Mouse (Mus musculus) MEL-GATA-1-ER (cell line): ENCODE measurements at regions not wholly inside any gene's neighbourhood (a gene's known extent, or its start where the extent isn't known, plus 50 kb on each side); places are given as distances from the start of the nearest gene placed in this dataset.

ENCODE experiments used
- DNase-seq: peaks from one replicate; pipeline ENCODE4 v3.0.0-alpha.2; 2012; ENCODE audit warnings: low read depth; ENCODE audit errors: extremely low read depth

DNA sequence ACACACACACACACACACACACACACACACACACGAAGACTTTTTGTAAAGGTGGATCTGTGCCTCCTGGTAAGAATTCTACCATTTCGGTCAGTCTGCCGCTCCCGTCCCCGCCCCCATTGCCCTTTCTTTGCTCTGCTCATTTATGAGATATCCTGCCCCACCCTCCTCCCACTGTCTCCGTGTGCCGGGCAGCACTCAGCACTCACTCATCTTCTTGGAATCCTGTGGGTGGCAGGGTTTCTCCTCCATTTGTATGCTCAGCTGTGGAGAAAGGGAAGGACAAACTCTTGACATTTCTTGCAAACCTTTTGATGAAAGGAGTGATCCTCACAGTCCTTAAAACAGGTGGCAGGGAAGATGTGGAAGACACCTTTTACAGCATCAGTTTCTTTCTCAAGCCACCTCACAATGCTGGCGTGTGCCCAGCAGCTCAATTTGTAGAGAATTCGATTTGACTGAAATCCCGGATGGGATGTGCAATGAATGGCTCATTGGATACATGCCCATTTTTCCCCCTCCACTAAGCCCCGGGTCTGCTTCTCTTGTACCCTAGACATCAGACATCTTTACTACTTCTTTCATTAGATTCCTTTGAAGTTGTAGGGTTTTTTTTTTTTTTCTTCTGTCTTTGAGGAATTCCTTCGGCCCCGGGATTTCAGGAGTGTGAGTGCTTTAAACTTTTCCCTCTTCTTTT, 112.6 kb upstream of the 4933415F23Rik start:
- DNase-seq = no peak

- DNase-seq = no peak
These were observed 105.8 kb upstream of the 4933415F23Rik start for GRCm38 (mm10) chr1:23207843-23208242.

- DNase-seq = no peak
These were observed 105.0 kb upstream of the 4933415F23Rik start for GRCm38 (mm10) chr1:23207024-23207423.

DNA sequence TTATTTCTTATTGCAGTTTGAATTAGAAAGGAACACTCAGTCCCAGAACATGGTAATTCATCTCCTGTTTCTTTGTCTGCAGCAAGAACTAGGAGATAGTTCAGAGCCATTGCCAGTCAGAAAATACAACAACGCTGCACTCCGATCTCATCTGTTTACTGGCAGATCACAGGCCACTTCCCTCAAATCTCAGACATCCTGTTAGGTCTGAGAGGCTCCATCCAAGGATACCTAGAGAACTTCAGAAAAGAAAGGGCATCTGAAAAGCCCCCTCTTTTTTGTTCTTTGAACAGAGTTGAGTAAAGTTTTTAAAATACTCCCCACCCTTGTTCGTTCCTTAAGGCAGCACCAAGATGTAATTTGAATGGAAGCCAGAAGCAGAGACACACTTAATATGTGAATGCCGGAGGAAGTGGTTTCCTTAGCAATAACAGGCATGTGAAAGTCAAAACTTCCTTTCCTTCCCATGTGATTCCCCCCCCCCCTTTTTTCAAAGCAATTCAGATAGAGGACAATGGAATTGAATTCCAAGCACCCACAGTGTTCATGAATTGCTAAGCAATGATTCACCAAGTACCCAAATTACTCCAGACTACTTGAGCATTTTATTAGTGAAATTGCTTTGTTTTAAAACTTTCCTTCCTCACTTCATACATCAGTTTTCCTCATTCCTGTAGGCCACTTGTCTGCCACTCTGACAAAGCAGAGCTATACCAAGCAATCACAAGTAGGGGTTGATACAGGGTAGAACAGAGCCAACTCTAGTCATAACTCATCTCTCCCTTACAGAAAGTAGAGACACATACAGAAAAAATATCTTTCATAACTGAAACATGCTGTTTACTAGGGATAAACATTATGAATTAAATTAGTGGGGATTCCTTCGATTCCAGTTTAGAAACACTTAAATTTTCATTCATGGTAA, 100.7 kb upstream of the 4933415F23Rik start:
- no peak for DNase-seq

DNA sequence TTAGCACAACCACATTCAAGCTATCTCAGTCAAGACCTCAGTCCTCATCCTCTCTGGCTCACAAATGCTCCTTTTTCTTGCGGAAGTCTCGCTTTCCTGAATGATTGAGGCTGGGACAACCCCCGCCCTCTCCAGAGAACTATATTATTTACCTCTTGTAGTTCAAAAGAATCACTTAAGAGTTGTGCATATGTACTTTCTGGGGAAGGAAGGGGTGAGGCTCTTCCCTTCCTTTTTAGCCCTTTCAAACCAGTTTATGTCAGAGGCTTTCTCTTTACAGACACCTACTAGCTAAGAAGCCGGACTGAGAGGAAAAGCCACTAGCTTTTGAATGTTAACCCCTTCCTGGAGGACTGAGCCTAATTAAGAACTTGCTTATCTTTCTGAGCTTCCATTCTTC, 98.4 kb upstream of the 4933415F23Rik start:
- no peak for DNase-seq

DNA sequence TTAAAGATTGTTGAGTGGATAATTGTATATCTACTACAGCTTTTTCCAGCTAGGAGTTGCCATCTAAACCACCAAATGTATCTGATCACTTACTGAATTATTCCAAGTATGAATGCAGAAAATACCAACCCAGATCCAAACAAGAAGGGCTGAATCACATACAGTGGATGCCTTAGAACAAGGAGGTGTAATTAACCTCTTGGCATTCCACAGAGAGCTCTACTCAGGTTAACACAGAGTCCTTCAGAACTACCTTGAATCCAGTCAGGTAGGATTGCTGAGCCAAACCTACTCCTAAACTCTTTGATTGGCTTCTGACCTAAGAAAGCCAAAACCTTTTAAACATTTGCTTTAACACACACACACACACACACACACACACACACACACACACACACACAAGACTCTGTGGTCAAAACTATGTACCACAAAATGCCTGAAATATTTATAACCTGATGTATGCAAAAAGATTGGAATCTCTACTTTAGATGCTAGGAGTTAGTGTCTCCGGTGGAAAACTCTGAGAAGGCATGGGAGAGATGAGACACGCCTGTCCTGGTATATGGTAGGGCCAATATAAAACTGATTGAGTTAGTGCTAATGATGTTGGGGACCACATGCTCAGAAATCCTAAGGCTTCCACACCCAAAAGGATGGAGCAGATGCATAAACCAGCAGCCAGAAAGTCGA, 88.4 kb upstream of the 4933415F23Rik start:
- DNase-seq = no peak

DNA sequence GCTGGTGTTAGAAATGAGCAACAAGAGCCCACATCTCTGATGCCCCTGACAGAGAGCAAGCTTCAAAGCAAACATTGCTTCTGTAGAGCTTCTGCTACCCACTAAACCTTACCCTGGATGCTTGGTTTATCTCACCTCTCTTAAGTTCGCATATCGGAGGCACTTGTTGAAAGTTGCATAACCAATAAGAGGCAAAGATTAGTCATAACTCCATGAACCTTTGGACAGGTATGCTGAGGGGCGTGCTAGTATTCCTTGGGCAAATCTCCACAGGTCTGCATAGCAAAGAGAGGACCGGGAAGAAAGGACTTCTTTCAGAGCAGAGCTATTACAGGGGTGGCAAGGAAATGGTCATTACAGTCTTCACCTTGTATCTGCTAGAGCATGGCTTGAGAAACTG, 87.7 kb upstream of the 4933415F23Rik start:
- no peak for DNase-seq

GRCm38 (mm10) chr1:23188216-23188615, 86.2 kb upstream of the 4933415F23Rik start:
- DNase-seq = peak; percentile 16

GRCm38 (mm10) chr1:23187446-23188206, 85.6 kb upstream of the 4933415F23Rik start:
- no peak for DNase-seq

GRCm38 (mm10) chr1:23184728-23185127, 82.7 kb upstream of the 4933415F23Rik start:
- DNase-seq = peak; percentile 7

- no peak for DNase-seq
These were observed 80.5 kb upstream of the 4933415F23Rik start for GRCm38 (mm10) chr1:23182541-23182940.

DNA sequence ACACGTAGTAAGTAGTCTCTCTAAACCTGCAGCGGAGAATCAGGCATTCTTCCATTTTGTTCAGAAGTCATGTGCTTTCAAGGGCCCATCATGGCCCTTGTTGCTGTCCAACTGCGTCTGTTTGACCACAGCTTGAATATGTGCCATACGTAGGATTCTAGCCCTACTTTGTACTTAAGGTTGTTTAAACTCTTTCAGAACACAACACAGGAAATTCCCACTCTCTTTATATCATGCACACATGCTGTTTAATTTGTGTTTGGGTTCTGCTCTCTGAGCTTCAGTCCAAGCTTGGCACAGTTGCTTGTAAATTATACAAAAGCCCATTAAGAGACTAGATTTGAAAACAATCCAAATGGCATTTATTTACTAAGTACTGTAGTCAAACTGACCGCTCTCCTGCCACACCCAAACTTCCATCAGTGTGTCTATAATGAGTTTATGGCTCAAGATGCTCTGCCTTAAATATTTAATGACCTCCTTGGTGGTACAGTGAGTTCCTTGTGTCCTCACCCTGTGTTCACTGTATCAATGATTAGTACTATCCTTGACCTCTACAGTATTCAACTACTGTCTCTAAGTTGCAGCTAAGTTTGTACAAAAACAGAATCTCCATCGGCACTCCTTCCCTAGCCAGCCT, 76.4 kb upstream of the 4933415F23Rik start:
- no peak for DNase-seq

- DNase-seq = no peak
These were observed 72.0 kb upstream of the 4933415F23Rik start for GRCm38 (mm10) chr1:23174022-23174421.

DNA sequence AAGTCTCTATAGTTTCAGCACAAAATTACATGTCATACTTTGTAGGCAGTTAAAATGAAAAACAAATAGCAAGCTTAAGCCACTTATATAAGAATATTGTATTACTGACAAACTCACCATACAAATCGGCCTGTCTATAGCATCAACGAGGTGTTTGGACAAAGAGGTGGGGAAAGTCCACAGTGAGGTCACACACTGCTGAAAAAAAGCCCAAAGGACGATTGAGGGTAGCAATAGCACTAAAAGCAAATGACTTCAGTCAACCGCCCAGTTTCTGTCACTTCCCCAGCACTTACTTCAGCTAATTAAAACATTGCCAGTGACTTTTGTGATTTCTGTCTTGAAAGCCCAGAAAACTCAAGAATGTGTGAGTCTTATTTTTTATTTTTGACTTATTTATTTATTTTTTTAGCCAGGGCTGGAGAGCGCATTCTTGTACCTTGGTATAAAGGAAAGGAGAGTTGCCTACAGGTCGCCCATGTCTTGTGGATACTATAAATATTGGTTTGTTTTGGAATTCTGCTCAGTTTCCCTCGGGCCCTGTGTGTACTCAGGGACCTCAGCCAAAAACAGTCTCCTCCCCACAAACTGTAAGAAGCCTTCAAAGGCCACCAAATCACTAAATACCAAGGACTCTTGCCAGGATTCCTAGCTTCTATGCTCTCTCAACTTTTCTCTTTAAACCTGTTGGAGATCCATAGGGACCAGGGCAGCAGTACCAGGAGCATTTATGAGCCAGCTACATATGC, 71.2 kb upstream of the 4933415F23Rik start:
- no peak for DNase-seq

- no peak for DNase-seq
These were observed 69.3 kb upstream of the 4933415F23Rik start for GRCm38 (mm10) chr1:23171336-23171735.

GRCm38 (mm10) chr1:23170711-23171110, 68.7 kb upstream of the 4933415F23Rik start:
- no peak for DNase-seq

- DNase-seq = no peak
These were observed 66.5 kb upstream of the 4933415F23Rik start for GRCm38 (mm10) chr1:23168504-23168903.

- DNase-seq = no peak
These were observed 61.4 kb upstream of the 4933415F23Rik start for GRCm38 (mm10) chr1:23163371-23163935.

- DNase-seq = no peak
These were observed 60.7 kb upstream of the 4933415F23Rik start for GRCm38 (mm10) chr1:23162766-23163165.
